Mouse (Mus musculus): ENCODE measurements around the gene Cep89.

Cep89 gene

DNA sequence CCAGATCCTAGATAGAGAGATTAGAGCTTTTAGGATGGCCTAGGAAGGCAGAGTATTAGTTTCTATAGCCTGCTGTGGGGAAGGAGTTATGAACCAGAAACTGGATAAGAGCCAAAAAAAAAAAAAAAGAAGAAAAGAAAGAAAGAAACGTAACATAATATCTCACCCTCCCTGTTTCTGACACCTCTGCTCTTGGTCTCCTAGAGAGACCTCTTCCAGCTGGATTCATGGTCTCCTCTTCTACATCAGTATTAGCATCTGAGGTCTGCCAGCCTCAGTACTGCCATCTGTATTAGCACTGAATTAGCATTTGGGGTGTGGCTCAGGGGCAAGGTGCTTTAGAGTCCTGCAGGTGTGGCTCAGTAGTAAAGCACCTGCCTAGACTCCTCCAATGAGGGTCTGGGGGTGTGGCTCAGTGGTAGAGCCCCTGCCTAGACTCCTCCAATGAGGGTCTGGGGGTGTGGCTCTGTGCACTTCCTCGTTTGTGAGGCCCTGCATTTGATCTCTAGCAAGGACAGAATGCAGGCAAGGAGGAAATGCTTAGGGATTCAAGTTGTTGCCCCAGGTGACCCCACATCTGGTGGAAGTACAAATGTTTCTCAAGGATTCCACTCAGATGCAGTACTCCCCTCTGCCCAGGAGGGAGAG lies 14.0 kb upstream of the Cep89 start:
- in situ Hi-C loops (cut with MboI; ENCODE audit: low sequenced_read_pairs), result no loop called here

DNA sequence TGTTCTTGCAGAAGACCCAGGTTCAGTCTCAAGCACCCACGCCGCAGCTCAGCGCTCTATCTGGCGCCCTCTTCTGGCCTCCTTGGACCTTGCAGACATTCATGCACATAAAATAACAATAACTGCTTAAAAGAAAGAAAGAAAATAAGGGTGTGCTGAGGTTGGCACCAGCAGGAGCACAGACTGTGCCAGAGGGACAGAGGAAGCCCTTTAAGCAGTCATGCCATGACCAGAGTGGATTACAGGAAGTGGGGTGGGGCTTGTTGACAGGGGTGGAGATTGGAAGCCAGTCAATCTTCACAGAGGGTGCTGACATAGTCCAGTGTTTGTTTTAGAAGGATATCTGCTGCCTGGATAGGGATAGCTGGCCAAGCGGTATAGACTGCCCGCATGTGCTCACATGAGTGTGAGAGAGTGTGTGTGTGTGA lies 10.3 kb upstream of the Cep89 start:
- in situ Hi-C loops (cut with MboI; ENCODE audit: low sequenced_read_pairs), result no loop called here

- in situ Hi-C loops (cut with MboI; ENCODE audit: low sequenced_read_pairs), result no loop called here
Measured at GRCm38 (mm10) chr7:35388694-35389093, 8.1 kb upstream of the Cep89 start.

- in situ Hi-C loops (cut with MboI; ENCODE audit: low sequenced_read_pairs), result no loop called here
Measured at GRCm38 (mm10) chr7:35392935-35393334, 3.9 kb upstream of the Cep89 start.

DNA sequence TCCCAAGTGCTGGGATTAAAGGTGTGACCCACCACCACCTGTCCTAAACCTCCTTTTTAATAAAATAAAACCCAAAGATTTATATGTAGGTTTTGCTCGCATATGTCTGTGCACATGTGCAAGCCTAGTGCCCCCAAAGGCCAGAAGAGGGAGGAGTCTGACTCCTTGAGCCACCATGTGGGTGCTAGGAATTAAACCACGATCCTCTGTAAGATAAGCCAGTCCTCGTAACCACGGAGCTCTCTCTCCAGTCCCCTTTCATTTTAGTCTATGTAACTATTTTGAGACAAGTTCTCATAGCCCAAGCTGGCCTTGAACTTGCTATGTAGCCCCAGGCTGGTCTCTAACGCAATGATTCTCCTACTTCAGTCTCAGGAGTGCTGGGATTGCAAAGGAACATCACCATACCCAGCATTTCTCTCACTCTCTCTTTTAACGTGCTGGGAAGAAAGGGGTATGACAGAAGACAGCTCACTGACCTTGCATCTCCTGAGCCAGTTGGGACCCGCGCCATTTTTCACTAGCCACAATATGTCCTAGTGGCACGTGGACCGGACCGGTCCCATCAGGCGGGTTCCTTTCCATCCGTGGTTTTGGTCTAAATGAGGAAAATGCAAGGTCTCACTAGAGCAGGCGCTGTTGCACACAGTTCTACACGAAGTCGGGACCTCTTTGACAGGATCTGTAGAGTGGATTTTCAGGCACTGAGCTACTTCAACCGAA lies 940 bp upstream of the Cep89 start:
- in situ Hi-C loops (cut with MboI; ENCODE audit: low sequenced_read_pairs), result no loop called here

- in situ Hi-C loops (cut with MboI; ENCODE audit: low sequenced_read_pairs), result no loop called here
Measured at GRCm38 (mm10) chr7:35401169-35401568, 4.3 kb downstream of the Cep89 start.

DNA sequence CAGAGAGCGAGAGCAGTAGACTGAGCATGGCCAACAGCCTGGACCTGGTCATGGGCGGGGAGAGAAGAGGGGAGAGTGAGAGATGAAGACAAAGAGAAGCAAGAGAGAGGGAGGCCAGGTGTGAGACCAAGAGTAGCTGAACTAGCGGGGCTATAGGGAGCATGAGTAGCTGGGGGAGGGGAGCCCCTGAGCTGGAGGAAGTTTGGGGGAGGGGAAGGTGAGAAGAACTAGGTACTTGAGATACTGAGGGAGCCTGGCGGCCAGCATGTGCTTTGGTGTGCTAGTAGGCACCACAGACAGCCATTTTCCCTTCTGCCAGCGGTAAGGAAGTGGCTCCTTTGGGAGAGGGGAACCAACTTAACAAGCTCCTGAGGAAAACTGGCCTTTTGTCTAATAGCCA lies 18.4 kb downstream of the Cep89 start:
- in situ Hi-C loops (cut with MboI; ENCODE audit: low sequenced_read_pairs), result no loop called here

GRCm38 (mm10) chr7:35415801-35416653 lies 19.2 kb downstream of the Cep89 start:
- in situ Hi-C loops (cut with MboI; ENCODE audit: low sequenced_read_pairs), result no loop called here

GRCm38 (mm10) chr7:35416654-35416948 lies 19.8 kb downstream of the Cep89 start:
- in situ Hi-C loops (cut with MboI; ENCODE audit: low sequenced_read_pairs), result no loop called here

GRCm38 (mm10) chr7:35423071-35423470 lies 26.2 kb downstream of the Cep89 start:
- in situ Hi-C loops (cut with MboI; ENCODE audit: low sequenced_read_pairs), result no loop called here

DNA sequence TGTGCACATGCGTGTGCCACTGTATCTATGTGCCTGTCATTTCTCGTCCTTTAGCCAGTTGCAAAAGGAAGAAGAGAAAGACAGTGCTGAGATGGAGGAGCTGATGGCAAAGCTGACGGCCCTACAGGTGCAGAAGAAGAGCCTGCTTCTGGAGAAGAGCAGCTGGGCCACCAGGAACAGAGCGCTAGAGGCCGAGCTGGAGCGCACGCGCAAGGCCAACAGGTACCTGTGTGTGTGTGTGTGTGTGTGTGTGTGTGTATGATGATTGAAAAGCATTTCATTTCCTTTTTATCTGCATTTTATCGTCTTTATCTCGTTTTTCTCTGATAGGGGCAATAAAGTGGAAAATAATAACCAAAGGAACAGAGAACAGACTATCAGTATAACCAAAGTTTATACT lies 31.3 kb downstream of the Cep89 start:
- in situ Hi-C loops (cut with MboI; ENCODE audit: low sequenced_read_pairs), result no loop called here

DNA sequence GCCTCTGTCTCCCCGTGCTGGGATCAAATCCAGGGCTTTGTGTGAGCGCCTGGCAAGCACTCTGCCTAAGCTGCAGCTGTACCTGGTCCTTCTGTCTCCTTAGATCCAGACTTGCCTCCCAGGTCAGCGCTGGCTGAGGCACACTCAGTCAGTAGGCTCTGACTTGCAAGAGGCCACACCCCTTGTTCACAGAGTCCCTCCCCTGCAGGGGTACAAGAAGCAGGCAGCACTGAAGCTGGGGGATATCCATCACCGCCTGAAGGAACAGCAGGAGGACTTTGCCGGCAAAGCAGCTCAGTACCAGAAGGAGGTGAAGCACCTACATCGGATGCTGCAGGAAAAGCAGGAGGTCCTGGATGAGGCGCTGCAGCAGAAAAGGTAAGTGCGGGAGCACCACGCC lies 38.4 kb downstream of the Cep89 start:
- in situ Hi-C loops (cut with MboI; ENCODE audit: low sequenced_read_pairs), result no loop called here

DNA sequence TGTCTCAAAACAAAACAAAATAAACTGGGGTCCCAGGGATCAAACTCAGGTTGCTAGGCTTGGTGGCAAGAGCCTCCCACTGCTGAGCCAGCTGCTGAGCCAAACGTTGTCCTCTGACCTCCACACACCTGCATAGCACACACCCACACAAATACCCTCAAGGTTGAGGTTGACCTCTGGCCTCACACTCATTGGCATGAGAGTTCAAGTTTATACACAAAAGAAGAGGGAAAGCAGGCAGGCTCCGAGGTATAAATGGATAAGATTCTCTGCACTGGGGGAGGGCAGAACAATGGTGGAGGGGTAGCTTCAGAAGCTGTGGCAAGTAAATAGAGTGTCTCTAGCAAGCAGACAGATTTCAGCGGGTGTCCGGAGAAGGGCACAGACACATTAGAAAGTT lies 50.7 kb downstream of the Cep89 start:
- in situ Hi-C loops (cut with MboI; ENCODE audit: low sequenced_read_pairs), result no loop called here

DNA sequence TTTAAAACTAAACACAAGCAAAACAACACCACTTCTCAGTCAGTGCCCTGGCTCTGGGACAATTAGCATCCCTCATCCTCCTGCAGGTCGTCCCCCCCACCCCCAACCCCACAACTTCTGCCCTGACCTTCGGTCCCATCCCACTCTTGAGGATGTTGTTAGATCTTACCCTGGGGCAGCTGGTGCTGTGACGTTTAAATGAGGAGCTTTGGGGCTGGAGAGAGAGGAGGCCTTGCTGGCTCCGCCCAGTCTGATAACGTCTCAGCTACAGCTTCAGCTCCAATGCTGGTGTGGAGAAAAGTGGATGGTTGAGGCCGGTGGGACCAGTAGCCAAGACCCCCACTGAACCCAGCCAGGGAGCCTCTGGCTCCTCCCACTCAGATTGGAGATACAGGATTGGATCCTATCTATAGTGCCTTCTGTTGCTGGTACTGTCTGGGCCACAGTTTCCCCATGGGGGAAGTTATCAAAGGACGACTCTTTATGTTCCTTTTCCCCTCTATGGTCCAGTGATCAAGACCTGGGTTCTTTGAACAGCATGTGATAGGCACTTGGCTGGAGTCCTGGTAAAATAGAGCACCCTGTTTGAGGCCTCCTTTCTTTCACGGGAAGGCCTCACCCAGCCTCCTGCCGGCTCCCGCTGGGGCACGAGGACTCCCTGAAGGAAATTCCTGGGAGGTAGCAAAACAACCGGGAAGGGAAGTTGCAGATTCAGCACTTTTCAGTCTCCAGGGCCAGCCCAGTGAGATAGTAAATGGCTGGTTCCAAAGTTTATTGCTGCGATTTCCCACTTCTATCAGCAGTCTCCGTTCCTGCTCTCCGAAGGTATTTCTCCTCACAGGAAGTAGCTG lies 51.4 kb downstream of the Cep89 start, which contains the start of gene Slc7a9:
TSS of gene Slc7a9 (plus strand) at position 801 of the 851 bp plus-strand sequence.
- in situ Hi-C loops (cut with MboI; ENCODE audit: low sequenced_read_pairs), result no loop called here

GRCm38 (mm10) chr7:35448867-35449266 lies 52.0 kb downstream of the Cep89 start:
- in situ Hi-C loops (cut with MboI; ENCODE audit: low sequenced_read_pairs), result no loop called here

- in situ Hi-C loops (cut with MboI; ENCODE audit: low sequenced_read_pairs), result no loop called here
Measured at GRCm38 (mm10) chr7:35456091-35456814, 59.4 kb downstream of the Cep89 start.

GRCm38 (mm10) chr7:35460971-35461370 lies 64.1 kb downstream of the Cep89 start:
- in situ Hi-C loops (cut with MboI; ENCODE audit: low sequenced_read_pairs), result no loop called here

- in situ Hi-C loops (cut with MboI; ENCODE audit: low sequenced_read_pairs), result no loop called here
Measured at GRCm38 (mm10) chr7:35465027-35465426, 68.2 kb downstream of the Cep89 start.

- in situ Hi-C loops (cut with MboI; ENCODE audit: low sequenced_read_pairs), result no loop called here
Measured at GRCm38 (mm10) chr7:35467856-35468255, 71.0 kb downstream of the Cep89 start.

DNA sequence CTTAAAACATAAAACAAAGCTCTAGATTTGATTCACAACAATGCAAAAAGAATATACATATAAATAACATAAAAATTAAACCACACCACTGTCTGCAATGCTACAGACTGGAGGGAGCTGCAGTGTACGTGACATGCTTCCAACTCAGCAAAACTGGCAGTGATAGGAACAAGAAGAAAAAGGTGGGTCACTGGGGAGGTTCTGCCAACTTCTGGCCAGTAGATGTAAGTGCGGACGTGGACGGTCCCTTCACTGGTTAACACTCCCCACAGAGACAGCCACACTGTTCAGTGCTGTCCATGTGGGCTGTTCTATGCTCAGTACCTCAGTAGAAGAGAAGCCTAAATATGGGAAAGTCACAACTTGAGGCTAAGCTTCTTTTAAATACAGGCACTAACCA lies 74.0 kb downstream of the Cep89 start:
- in situ Hi-C loops (cut with MboI; ENCODE audit: low sequenced_read_pairs), result no loop called here

All from CH12F3 (cell line).